Mouse (Mus musculus): ENCODE data around the gene Spaca4.

GRCm38 (mm10) chr7:45709677-45710355, 15.8 kb downstream of the Spaca4 start:
- peak; percentile 59 for TF ChIP-seq POLR2A (IDR thresholded peaks at IDR 0.05; ENCODE audit: extremely low read depth, insufficient read depth, low read length)
- TF ChIP-seq CTCF (IDR thresholded peaks at IDR 0.05; ENCODE audit: extremely low read depth, insufficient read depth, low read length), result no peak

Measured in cortical plate, adult 2 months (tissue).